Mouse (Mus musculus): ENCODE measurements at regions not wholly inside any gene's neighbourhood (a gene's known extent, or its start where the extent isn't known, plus 50 kb on each side); places are given as distances from the start of the nearest gene placed in this dataset.

- no peak for TF ChIP-seq CTCF (conservative IDR thresholded peaks at IDR 0.05; ENCODE audit: low read length)
- TF ChIP-seq POU5F1 (IDR thresholded peaks at IDR 0.05; ENCODE audit: borderline replicate concordance, low read length): no peak
These were observed 103.7 kb upstream of the Tab2 start for GRCm38 (mm10) chr10:8059769-8060168.

Data from E14TG2a.4 (cell line).